Mouse (Mus musculus) thymus, adult 2 months (tissue): ENCODE results near the gene Sdccag8. TPM values are rescaled to one million over a fixed set of nuclear protein-coding genes. Genes with fewer than 3 reads are reported as not detected.

Experiments
- DNase-seq: peaks from one replicate; pipeline ENCODE4 v3.0.0; 2021
- H3K27ac ChIP-seq: fragments of 200-500 bp; 2 replicates; pipeline ENCODE4 v1.5.1; 2012; ENCODE audit warnings: low read length, control low read depth; ENCODE audit not compliant: control insufficient read depth, insufficient read depth
- H3K27me3 ChIP-seq: fragments of 200-500 bp; 2 replicates; pipeline ENCODE4 v1.6.1; 2012; ENCODE audit warnings: mild to moderate bottlenecking, low read length, moderate library complexity, mixed read lengths; ENCODE audit not compliant: control insufficient read depth, insufficient read depth
- H3K36me3 ChIP-seq: fragments of 200-500 bp; 2 replicates; pipeline ENCODE4 v1.6.1; 2012; ENCODE audit warnings: mild to moderate bottlenecking, low read length, moderate library complexity; ENCODE audit not compliant: control insufficient read depth, insufficient read depth
- H3K4me1 ChIP-seq: fragments of 200-500 bp; replicated peaks from 2 replicates; pipeline ENCODE4 v1.6.1; 2012; ENCODE audit warnings: low read length; ENCODE audit not compliant: control insufficient read depth, insufficient read depth
- H3K4me3 ChIP-seq: fragments of 200-500 bp; 2 replicates; pipeline ENCODE4 v1.5.1; 2012; ENCODE audit warnings: mild to moderate bottlenecking, low read length, control low read depth, moderate library complexity; ENCODE audit not compliant: control insufficient read depth, insufficient read depth
- CTCF ChIP-seq: fragments of 200-500 bp; IDR thresholded peaks from 2 replicates; pipeline ENCODE4 v1.5.1; 2012; ENCODE audit warnings: mild to moderate bottlenecking, control low read depth, low read length, moderate library complexity, borderline replicate concordance; ENCODE audit not compliant: control insufficient read depth, poor library complexity, insufficient read depth; ENCODE audit errors: extremely low read depth
- POLR2A ChIP-seq: fragments of 200-500 bp; IDR thresholded peaks from 2 replicates; pipeline ENCODE4 v1.6.1; 2012; ENCODE audit warnings: mild to moderate bottlenecking, low read length, control low read depth, moderate library complexity; ENCODE audit not compliant: control insufficient read depth, poor library complexity, insufficient read depth; ENCODE audit errors: extremely low read depth
- WGBS: fragments of 180-500 bp; shearing (Covaris S2); methylation state at CpG from one replicate; pipeline ENCODE4 v1.1.7; 2018; 5-methylcytosine and 5-hydroxymethylcytosine counted together
- polyA plus RNA-seq: library from polyadenylated mRNA; depleted of rRNA; stranded (reverse); fragments of >200 nt; gene quantifications from 2 replicates; pipeline ENCODE4 v1.2.3, GENCODE M21; 2012; rRNA removed

Sdccag8 gene
- polyA plus RNA-seq, 1 experiment: 6.2 TPM

GRCm38 (mm10) chr1:177065732-177066131 lies 251.3 kb downstream of the Sdccag8 start:
- no peak for DNase-seq
- Histone ChIP-seq H3K36me3 (no peaks in the 10 kb centered on the region), H3K27me3 (no peaks in the 10 kb centered on the region), H3K4me1 (no peaks in the 10 kb centered on the region), H3K27ac (no peak overlapping the region), H3K4me3 (no peak overlapping the region)
- no peak for TF ChIP-seq CTCF
- TF ChIP-seq POLR2A: no peak

- TF ChIP-seq CTCF (no peak), POLR2A (no peak)
- H3K4me1 ChIP-seq: no peaks in the 10 kb centered on the region
- H3K36me3 ChIP-seq: no peaks in the 10 kb centered on the region
- 98% methylated on average over 8 of the region's 8 CpGs for WGBS
- DNase-seq: no peak
- no peak overlapping the region for H3K4me3 ChIP-seq
- no peaks in the 10 kb centered on the region for H3K27me3 ChIP-seq
- H3K27ac ChIP-seq: no peak overlapping the region
These were observed 252.7 kb downstream of the Sdccag8 start for GRCm38 (mm10) chr1:177067123-177067646.

GRCm38 (mm10) chr1:177069161-177069560 lies 254.7 kb downstream of the Sdccag8 start:
- no peaks in the 10 kb centered on the region for H3K4me1 ChIP-seq
- H3K4me3 ChIP-seq: no peak overlapping the region
- no peaks in the 10 kb centered on the region for H3K27me3 ChIP-seq
- DNase-seq: no peak
- no peak for TF ChIP-seq POLR2A
- TF ChIP-seq CTCF: no peak
- H3K27ac ChIP-seq: no peak overlapping the region
- H3K36me3 ChIP-seq: no peaks in the 10 kb centered on the region
- 95% methylated on average over 2 of the region's 2 CpGs for WGBS

Other genes starting within 250 kb of the Sdccag8 start
- 18.6 and 22.9 TPM in 2 replicates for gene Cep170, start 593 bp upstream of the Sdccag8 start, polyA plus RNA-seq